Mouse (Mus musculus): ENCODE results near the gene Atp2b4. TPM values are rescaled to one million over a fixed set of nuclear protein-coding genes. Genes with fewer than 3 reads are reported as not detected.

Gene Atp2b4
- polyA plus RNA-seq, 1 experiment: 11.3 TPM

- no peak for DNase-seq
- Histone ChIP-seq H3K4me1 (ENCODE audit: control insufficient read depth, insufficient read depth, low read length) (no peaks in the 10 kb centered on the region; the same call in 1 of the 2 replicates), H3K4me3 (replicated peaks; ENCODE audit: extremely low read depth, low read depth, low read length) (no peak overlapping the region)
- TF ChIP-seq POLR2A (IDR thresholded peaks at IDR 0.05; ENCODE audit: borderline replicate concordance, extremely low read depth, low read depth, low read length): no peak
- TF ChIP-seq CTCF (IDR thresholded peaks at IDR 0.05; ENCODE audit: insufficient read depth, low read length): no peak
- 46% methylated on average over 5 of the region's 5 CpGs for WGBS
Observed at GRCm38 (mm10) chr1:133762946-133763422, 37.9 kb downstream of the Atp2b4 start.

- DNase-seq: no peak
- TF ChIP-seq POLR2A (IDR thresholded peaks at IDR 0.05; ENCODE audit: borderline replicate concordance, extremely low read depth, low read depth, low read length) (no peak), CTCF (IDR thresholded peaks at IDR 0.05; ENCODE audit: insufficient read depth, low read length) (no peak)
- WGBS: 62% methylated on average over 5 of the region's 5 CpGs
- Histone ChIP-seq H3K4me1 (ENCODE audit: control insufficient read depth, insufficient read depth, low read length) (no peaks in the 10 kb centered on the region), H3K4me3 (replicated peaks; ENCODE audit: extremely low read depth, low read depth, low read length) (no peak overlapping the region)
Observed at GRCm38 (mm10) chr1:133761278-133761677, 39.6 kb downstream of the Atp2b4 start.

- no peak for TF ChIP-seq CTCF (IDR thresholded peaks at IDR 0.05; ENCODE audit: insufficient read depth, low read length)
- Histone ChIP-seq H3K4me1 (ENCODE audit: control insufficient read depth, insufficient read depth, low read length) (no peaks in the 10 kb centered on the region), H3K4me3 (replicated peaks; ENCODE audit: extremely low read depth, low read depth, low read length) (no peak overlapping the region)
- DNase-seq: no peak
- 75% methylated on average over 4 of the region's 4 CpGs for WGBS
Observed at GRCm38 (mm10) chr1:133754317-133754868, 46.4 kb downstream of the Atp2b4 start.

DNA sequence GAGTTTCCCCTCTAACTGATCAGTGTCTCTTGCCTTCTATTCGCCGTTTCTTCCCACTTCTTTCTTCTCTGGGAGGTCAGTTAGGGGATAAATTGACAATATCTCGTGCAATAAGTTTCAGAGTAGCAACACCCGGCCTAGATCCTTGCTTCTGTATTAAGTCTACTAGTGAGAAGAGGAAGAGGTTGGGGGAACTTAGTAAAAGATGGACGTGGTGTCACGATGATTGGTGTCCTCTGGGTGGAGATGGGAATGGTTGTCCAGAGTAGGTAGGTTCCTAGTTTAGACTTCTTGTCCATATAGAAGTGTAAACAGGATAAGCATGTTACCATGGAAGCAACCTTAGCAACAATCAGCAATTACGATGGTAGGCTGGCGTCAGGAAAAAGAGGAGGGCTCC is 47.5 kb downstream of the Atp2b4 start:
- Histone ChIP-seq H3K4me1 (ENCODE audit: control insufficient read depth, insufficient read depth, low read length) (no peaks in the 10 kb centered on the region), H3K4me3 (replicated peaks; ENCODE audit: extremely low read depth, low read depth, low read length) (no peak overlapping the region)
- TF ChIP-seq CTCF (IDR thresholded peaks at IDR 0.05; ENCODE audit: insufficient read depth, low read length) (no peak), POLR2A (IDR thresholded peaks at IDR 0.05; ENCODE audit: borderline replicate concordance, extremely low read depth, low read depth, low read length) (no peak)
- 85% methylated on average over 8 of the region's 8 CpGs for WGBS
- no peak for DNase-seq

DNA sequence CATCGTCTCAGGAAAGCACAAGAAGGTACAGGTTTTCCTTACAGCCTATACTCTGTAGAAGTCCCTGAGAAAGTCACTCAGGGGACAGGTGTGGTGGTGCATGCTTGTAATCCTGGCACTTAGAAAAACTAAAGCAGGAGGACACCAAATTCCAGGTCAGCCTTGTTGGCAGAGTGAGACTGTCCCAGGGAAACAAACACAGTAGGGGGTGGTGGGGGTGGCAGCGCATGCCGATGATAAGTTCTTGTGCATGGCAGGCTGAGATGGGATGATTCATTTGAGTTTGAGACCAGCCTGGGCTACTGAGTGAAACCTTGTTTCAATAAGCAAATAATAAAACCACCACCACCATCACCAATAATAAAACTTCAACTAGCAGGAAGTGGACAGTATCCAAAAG is 49.2 kb downstream of the Atp2b4 start:
- Histone ChIP-seq H3K4me3 (replicated peaks; ENCODE audit: extremely low read depth, low read depth, low read length) (no peak overlapping the region), H3K4me1 (ENCODE audit: control insufficient read depth, insufficient read depth, low read length) (no peaks in the 10 kb centered on the region)
- 90% methylated on average over 3 of the region's 3 CpGs for WGBS
- TF ChIP-seq CTCF (IDR thresholded peaks at IDR 0.05; ENCODE audit: insufficient read depth, low read length): no peak
- TF ChIP-seq POLR2A (IDR thresholded peaks at IDR 0.05; ENCODE audit: borderline replicate concordance, extremely low read depth, low read depth, low read length): no peak
- no peak for DNase-seq

DNA sequence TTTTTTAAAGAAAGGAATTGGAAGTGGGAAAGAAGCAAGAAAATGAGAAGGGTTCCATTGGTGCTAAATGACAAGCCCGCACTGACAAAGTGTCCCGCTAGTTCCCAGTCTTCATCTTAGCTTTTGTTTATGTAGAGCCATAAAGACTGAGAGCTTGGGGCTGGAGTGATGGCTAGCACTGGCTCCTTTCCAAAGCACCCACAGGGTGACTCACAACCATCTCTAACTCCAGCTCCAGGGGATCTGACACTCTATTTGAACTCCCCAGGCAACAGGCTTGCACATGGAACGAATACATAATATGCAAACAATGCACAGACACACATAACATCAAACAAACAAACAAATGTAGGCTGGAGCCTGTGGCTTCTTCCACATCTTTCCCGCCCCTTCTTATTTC is 50.9 kb downstream of the Atp2b4 start:
- Histone ChIP-seq H3K4me3 (replicated peaks; ENCODE audit: extremely low read depth, low read depth, low read length) (no peak overlapping the region), H3K4me1 (ENCODE audit: control insufficient read depth, insufficient read depth, low read length) (no peaks in the 10 kb centered on the region; the same call in 1 of the 2 replicates)
- no peak for DNase-seq
- 78% methylated on average over 4 of the region's 4 CpGs for WGBS
- TF ChIP-seq POLR2A (IDR thresholded peaks at IDR 0.05; ENCODE audit: borderline replicate concordance, extremely low read depth, low read depth, low read length) (no peak), CTCF (IDR thresholded peaks at IDR 0.05; ENCODE audit: insufficient read depth, low read length) (no peak)

DNA sequence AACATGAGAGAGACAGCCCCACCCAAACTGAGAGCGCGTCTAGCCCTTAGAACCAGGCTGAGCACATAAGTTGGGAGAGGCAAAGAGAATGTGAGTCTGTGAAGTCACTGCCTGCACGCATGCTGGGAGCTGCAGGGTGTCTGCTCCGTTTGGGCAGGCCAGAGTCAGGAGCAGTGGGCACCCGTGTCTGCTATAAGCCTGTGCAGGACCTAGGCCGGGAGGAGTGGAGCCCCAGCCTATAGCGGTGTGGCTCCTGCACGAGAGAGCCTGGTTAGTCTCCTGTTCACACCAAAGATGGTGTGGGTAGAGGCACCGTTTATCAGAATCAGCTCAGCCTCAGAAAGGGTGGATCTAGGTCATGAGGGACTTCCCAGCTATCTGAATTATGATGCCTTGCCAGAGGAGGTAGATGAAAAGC is 55.8 kb downstream of the Atp2b4 start:
- TF ChIP-seq POLR2A (IDR thresholded peaks at IDR 0.05; ENCODE audit: borderline replicate concordance, extremely low read depth, low read depth, low read length) (no peak), CTCF (IDR thresholded peaks at IDR 0.05; ENCODE audit: insufficient read depth, low read length) (no peak)
- 46% methylated on average over 9 of the region's 9 CpGs for WGBS
- peak; percentile 14 for DNase-seq
- H3K4me3 ChIP-seq (replicated peaks; ENCODE audit: extremely low read depth, low read depth, low read length): no peak overlapping the region
- H3K4me1 ChIP-seq (ENCODE audit: control insufficient read depth, insufficient read depth, low read length): no peaks in the 10 kb centered on the region; the same call in 1 of the 2 replicates

DNA sequence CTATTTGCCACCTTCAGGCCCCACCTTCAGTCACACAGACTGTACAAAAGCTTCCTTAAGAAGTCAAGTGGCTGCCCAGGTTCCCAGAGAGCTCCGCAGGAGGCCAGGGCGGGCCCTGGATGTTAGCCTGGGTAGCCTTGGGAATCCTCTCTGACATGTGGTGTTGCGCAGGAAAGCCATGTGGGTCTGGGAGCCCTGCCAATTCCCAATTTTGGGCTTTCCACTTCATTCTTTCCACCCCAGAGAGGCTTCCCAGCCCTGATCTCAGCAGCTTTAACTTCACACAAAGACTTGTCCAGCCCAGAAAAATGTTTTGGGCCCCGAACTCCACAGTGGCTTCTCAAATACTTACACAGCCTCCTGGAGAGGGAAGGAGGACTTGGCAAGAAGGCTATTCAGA is 56.2 kb downstream of the Atp2b4 start:
- Histone ChIP-seq H3K4me1 (ENCODE audit: control insufficient read depth, insufficient read depth, low read length) (no peaks in the 10 kb centered on the region; the same call in 1 of the 2 replicates), H3K4me3 (replicated peaks; ENCODE audit: extremely low read depth, low read depth, low read length) (no peak overlapping the region)
- TF ChIP-seq POLR2A (IDR thresholded peaks at IDR 0.05; ENCODE audit: borderline replicate concordance, extremely low read depth, low read depth, low read length): no peak
- TF ChIP-seq CTCF (IDR thresholded peaks at IDR 0.05; ENCODE audit: insufficient read depth, low read length): no peak
- DNase-seq: peak; percentile 44
- 42% methylated on average over 4 of the region's 4 CpGs for WGBS

GRCm38 (mm10) chr1:133742517-133742916 is 58.3 kb downstream of the Atp2b4 start:
- WGBS: 74% methylated on average over 8 of the region's 8 CpGs
- no peak for DNase-seq
- Histone ChIP-seq H3K4me3 (replicated peaks; ENCODE audit: extremely low read depth, low read depth, low read length) (no peak overlapping the region), H3K4me1 (ENCODE audit: control insufficient read depth, insufficient read depth, low read length) (no peaks in the 10 kb centered on the region; the same call in 1 of the 2 replicates)
- TF ChIP-seq CTCF (IDR thresholded peaks at IDR 0.05; ENCODE audit: insufficient read depth, low read length) (no peak), POLR2A (IDR thresholded peaks at IDR 0.05; ENCODE audit: borderline replicate concordance, extremely low read depth, low read depth, low read length) (no peak)

DNA sequence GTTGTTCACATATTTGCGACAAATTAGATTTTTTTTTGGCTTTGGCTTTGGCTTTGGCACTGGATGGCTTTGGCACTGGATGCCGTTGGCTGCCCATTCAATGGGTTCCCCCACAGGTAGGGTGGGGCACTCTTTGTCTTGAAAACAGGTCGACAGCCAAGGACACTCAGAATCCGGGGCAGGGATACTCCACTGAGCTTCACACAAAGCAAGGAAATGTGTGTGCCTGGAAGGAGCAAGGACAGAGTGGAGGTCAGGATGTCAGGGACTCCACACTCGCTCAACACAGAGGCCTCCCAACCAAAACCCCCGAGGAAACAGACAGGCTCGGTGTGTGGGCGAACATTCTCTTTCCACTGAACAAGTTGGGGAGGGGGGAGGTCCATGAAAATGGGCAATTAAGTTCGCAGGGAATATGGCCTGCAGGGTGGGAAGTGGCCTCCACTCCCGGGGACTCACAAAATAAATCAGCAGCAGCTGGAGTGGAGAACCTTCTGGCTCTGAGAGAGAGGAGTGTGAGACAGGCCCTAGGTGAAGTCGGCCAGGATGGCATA is 58.9 kb downstream of the Atp2b4 start:
- TF ChIP-seq POLR2A (IDR thresholded peaks at IDR 0.05; ENCODE audit: borderline replicate concordance, extremely low read depth, low read depth, low read length) (no peak), CTCF (IDR thresholded peaks at IDR 0.05; ENCODE audit: insufficient read depth, low read length) (no peak)
- no peak overlapping the region for H3K4me3 ChIP-seq (replicated peaks; ENCODE audit: extremely low read depth, low read depth, low read length)
- DNase-seq: no peak
- 51% methylated on average over 11 of the region's 11 CpGs for WGBS
- H3K4me1 ChIP-seq (ENCODE audit: control insufficient read depth, insufficient read depth, low read length): no peaks in the 10 kb centered on the region; the same call in 1 of the 2 replicates

All from lung, adult 2 months (tissue).